Mouse (Mus musculus) gastrocnemius, adult 2 months (tissue): ENCODE measurements around the gene Ppbp. TPM values are rescaled to one million over a fixed set of nuclear protein-coding genes. Genes with fewer than 3 reads are reported as not detected.

ENCODE experiments used
- DNase-seq: peaks from one replicate; pipeline ENCODE4 v3.0.0; 2022
- H3K27ac ChIP-seq: fragments of 200-600 bp; 2 replicates; pipeline ENCODE4 v1.8.1; 2022; ENCODE audit warnings: mild to moderate bottlenecking
- H3K4me3 ChIP-seq: fragments of 200-600 bp; 2 replicates; pipeline ENCODE4 v1.8.1; 2022; ENCODE audit warnings: mild to moderate bottlenecking, moderate library complexity
- CTCF ChIP-seq: fragments of 200-600 bp; IDR thresholded peaks from 2 replicates; pipeline ENCODE4 v1.8.1; 2022; ENCODE audit warnings: antibody characterized with exemption, mild to moderate bottlenecking, moderate library complexity
- intact Hi-C: fragments of 180-260 bp; cut with DNase I; formaldehyde crosslinking; loops from one replicate; pipeline ENCODE4 v1.15.1; 2025
- long read RNA-seq, 2 experiments: library from polyadenylated mRNA; stranded (forward); transcript quantifications; one replicate each; pipeline ENCODE4 v2.0.0; 2021
- total RNA-seq, 2 experiments: library from RNA; stranded (reverse); gene quantifications; 2 replicates each; pipeline ENCODE4 v1.2.3; 2021

Ppbp gene
- total RNA-seq = under 1 TPM in 1 of 2 experiments, not detected in 1; 0.54 TPM
- long read RNA-seq, experiment 1 = 0 reads
- long read RNA-seq, experiment 2 = 0 reads

DNA sequence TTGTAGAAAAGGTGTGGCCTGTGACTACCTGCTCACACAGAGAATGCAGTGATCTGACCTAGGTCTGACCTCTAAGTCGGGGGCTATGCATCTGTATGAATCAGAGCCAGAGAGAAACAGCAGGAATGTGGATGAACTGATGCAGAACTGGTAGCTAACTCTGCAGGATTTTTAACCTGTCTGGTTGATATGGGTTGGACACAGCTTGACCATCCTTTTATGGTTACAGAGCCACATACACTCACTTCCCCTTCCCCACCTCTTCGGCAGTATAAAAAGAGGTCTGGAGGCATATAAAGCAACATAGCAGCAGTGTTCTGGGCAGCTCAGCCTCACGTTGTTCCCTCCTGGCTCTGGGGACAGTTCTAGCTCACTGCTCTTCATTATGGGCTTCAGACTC lies at the start of gene Ppbp:
Gene Ppbp, plus strand, starts transcription at position 301 of the 400 bp plus-strand sequence.
- TF ChIP-seq CTCF = no peak

DNA sequence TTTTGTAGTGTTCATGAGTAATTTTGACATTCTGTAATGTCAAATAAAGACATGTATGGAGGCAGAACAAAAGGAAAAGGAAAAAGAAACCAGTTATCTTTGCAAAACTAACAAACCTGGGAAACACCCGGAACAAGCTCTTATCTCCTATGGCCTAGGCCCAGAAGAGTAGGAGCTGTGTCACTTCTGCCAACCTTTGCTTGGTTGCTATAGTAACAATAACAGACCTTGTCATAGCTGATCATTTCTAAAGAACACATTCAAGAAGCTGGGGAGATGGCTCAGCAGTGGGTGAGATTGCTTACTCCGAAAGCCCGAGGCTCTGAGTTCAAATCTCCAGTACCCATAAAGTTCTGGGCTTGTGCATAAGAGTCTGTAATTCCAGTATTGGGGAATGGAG lies 45.7 kb upstream of the Ppbp start:
- intact Hi-C loops = no loop called here
- Histone ChIP-seq H3K27ac (no peak overlapping the region), H3K4me3 (no peak overlapping the region)
- DNase-seq = no peak
- TF ChIP-seq CTCF = no peak

More for the DNA sequence above, at the start of gene Ppbp:
- DNase-seq = no peak
- Histone ChIP-seq H3K4me3 (no peak within 1 kb of the TSS), H3K27ac (no peak within 1 kb of the TSS)
- intact Hi-C loops = no loop called here

DNA sequence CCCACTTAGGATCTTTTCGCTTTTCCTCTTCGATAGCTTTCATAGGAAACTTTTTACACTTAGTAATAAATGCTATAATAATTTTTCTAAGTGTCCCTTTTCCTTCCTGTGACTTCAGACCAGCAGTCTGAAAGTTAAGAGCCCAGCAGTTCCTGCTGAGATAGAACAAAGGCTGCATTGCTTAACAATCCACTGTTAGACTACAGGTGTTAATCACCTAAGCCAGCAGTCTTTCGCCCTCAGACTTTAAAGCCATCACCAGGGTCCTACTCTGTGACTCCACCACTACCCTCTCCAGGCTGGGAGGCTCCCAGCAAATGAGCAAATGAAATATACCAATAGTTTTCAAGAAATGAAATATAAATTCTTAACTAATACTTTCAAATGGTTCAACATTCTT lies 40.1 kb upstream of the Ppbp start:
- intact Hi-C loops = no loop called here

DNA sequence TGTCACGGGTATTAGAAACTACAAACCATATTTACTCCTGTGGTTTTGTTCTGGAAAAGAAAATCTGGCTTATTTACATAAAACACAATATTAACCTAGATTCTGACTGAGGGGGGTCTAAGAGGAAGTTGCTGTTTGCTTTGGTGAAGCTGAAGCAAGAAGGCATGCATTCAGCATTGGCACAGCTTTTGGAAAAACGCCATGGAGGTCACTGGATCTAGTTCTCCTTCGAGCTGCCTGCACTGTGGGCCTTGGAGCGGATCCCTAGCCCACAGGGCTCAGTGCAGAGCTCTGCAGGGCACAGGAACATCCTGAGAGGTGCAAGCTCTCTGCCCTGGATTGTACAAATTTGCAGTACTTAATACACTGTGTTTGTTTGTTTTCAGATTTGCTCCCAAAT lies 36.8 kb upstream of the Ppbp start:
- intact Hi-C loops = no loop called here
- Histone ChIP-seq H3K4me3 (no peak overlapping the region), H3K27ac (no peak overlapping the region)
- DNase-seq = peak; percentile 34
- no peak for TF ChIP-seq CTCF

More for the DNA sequence above, 40.1 kb upstream of the Ppbp start:
- no peak overlapping the region for H3K4me3 ChIP-seq
- no peak overlapping the region for H3K27ac ChIP-seq
- no peak for DNase-seq
- TF ChIP-seq CTCF = no peak

DNA sequence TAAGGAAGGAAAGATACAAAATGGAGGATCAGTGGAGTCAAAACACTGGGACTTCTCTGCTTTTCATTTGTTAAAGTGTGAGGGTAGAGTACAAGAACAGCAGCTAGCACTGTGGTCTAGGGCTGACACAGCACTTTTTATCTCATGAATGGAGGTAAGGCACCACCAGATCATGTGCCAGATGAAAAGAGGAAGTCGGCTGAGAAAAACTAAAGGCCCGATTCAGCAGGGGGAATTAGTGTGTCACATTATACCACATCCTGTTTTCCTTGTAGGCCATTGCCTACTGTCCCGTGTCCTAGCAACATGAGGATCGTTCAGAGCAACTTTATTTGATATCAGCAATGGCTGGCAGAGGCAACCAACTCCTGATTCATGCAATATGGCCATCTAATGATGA lies 26.3 kb upstream of the Ppbp start:
- no peak overlapping the region for H3K4me3 ChIP-seq
- DNase-seq = no peak
- no peak for TF ChIP-seq CTCF
- no peak overlapping the region for H3K27ac ChIP-seq
- intact Hi-C loops = no loop called here

DNA sequence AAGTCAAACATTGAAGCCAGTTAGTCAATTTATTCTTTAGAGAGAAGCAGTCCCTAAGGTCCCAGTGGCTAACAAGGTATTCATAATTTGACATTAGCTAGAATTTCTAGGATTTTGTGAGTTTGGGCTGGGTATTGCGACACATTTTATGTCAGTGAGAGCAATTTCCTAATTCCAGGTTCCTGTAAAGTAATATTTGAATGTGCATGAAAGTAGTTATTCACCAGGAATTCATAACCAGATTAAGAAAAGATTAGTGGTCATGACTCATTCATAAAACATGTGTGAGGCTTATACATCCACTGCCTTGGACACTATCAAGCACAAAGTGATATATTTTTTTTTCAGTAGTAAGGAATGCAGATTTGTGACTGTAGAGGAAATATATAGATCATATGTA lies 14.4 kb upstream of the Ppbp start:
- no peak overlapping the region for H3K27ac ChIP-seq
- no peak for DNase-seq
- TF ChIP-seq CTCF = no peak
- no peak overlapping the region for H3K4me3 ChIP-seq
- intact Hi-C loops = no loop called here

DNA sequence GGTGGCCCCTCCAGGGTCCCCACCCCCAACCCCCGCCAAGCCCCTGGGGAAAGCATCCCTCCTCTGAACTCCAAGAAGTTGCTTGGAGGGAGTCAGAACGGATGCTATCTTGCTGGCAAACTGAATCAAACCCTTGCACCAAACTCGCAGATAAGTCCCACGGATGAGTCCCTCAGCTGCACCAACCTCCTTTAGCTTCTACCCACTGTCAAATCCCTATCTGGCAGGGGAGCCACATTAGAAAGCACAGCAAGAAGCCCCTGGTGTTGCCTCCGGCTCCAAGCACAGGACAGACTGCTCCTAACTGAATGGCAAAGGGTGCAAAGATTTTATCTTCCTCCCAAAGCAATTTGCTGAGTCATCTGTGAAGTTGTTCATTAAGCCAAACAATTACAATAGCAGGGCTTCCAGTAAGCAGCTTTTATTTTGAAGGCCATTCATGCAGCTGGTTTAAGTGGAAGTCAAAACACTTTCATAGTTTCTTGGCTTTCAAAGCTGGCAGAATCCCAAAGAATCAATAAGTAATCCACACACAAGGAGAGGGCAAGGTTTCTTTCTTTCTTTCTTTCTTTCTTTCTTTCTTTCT lies 10.2 kb upstream of the Ppbp start:
- intact Hi-C loops = no loop called here
- Histone ChIP-seq H3K27ac (no peak overlapping the region), H3K4me3 (peak overlapping the region; percentile 63; the same call in 1 of the 2 replicates)
- TF ChIP-seq CTCF = no peak
- DNase-seq = no peak

DNA sequence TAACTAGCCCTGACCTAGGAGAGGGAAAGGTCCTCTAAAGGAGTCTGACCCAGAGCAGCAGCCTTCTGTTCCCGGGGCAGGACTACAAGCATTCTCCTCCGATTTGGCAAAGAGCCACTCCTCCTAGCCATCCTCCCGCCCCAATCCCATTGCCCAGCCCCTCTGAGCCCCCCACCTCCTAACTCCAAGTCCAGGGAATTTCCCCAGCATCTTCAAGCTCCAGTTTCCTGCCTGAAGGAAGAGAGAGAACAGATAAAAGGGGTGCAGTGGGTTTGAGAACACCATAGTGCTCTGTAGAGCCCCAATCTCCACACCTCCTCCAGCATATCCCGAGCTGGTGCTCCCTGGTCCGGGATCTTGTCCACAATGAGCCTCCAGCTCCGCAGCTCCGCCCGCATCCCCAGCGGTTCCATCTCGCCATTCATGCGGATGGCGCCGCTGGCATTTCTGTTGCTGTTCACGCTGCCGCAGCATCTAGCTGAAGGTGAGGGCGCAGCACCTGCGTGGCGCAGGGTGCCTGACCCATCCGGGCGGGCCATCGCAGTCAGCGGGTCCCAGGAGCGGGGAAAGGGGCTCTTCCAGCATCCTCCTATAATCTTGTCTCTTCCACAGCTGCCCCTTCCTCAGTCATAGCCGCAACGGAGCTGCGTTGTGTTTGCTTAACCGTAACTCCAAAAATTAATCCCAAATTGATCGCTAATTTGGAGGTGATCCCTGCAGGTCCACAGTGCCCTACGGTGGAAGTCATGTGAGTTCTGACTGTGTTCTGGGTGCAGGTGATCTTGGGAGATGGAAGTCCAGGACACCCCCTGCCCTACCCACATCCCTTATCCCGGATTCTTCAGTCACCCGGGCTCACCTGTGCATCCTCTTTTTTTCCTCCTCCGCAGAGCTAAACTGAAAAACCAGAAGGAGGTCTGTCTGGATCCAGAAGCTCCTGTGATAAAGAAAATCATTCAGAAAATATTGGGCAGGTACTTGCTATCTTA lies 8.9 kb upstream of the Ppbp start, which contains the start of gene Cxcl5:
Gene Cxcl5, plus strand, starts transcription at position 284 of the 989 bp plus-strand sequence.
- intact Hi-C loops = no loop called here
- DNase-seq = peak; percentile 25
- peak within 1 kb of the TSS; percentile 20; the same call in 1 of the 2 replicates for H3K27ac ChIP-seq

DNA sequence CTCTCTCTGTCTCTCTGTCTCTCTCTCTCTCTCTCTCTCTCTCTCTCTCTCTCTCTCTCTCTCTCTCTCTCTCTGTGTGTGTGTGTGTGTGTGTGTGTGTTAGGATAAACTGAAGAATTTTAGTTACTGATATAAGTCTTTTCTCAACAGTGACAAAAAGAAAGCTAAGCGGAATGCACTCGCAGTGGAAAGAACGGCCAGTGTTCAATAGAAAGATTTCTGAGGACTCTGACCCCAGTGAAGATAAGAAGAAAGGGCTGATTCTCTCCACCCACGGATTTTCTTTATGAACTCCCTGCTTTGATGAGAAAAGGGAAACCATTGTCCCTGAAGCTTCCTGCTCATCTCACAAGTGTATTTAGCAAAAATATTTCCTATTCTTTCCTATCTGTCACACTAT lies 8.0 kb upstream of the Ppbp start:
- intact Hi-C loops = no loop called here
- no peak overlapping the region for H3K27ac ChIP-seq
- no peak for TF ChIP-seq CTCF

More for the DNA sequence above, 8.9 kb upstream of the Ppbp start, which contains the start of gene Cxcl5:
- H3K4me3 ChIP-seq = peak within 1 kb of the TSS; percentile 63
- no peak for TF ChIP-seq CTCF

DNA sequence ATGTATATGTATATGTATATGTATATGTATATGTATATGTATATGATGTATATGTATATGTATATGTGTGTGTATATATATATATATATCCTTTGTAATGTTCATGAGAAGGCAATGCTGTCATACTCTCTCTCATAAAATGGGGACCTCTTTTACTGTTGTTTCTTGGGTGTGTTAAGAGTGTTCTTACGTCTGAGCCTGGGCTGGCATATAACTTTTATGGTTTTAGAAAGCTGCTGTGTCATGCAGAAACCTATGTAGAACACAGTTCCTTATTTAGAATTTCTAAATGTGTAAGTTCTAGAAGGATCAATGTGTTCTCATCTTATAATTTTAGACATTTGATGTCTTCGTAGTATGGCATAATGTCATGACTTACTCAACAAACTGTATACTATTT lies 7.5 kb upstream of the Ppbp start:
- H3K4me3 ChIP-seq = no peak overlapping the region
- no peak for TF ChIP-seq CTCF
- H3K27ac ChIP-seq = no peak overlapping the region
- no peak for DNase-seq
- intact Hi-C loops = no loop called here

More for the DNA sequence above, 8.0 kb upstream of the Ppbp start:
- H3K4me3 ChIP-seq = no peak overlapping the region
- DNase-seq = no peak

DNA sequence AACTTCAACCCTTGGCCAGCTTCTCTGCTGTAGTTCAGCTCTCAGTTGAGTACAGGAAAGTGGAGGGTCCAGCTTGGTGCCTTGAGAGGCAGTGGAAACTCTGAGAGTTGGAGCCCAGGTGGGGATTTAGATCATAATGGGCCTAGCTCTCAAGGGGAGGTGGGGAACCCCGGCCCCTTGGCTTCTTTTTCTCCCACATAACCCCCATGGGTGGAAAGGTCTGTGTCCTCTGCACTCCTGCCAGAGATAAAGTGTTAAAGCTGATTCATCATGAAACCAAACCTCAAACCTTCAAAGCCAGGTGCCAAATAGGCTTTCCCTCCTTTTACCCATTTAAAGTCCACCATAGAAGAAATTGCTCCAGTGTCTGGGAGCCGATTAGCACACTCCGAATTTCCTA lies 6.5 kb upstream of the Ppbp start:
- intact Hi-C loops = no loop called here
- DNase-seq = no peak
- H3K4me3 ChIP-seq = no peak overlapping the region
- H3K27ac ChIP-seq = no peak overlapping the region
- TF ChIP-seq CTCF = no peak

DNA sequence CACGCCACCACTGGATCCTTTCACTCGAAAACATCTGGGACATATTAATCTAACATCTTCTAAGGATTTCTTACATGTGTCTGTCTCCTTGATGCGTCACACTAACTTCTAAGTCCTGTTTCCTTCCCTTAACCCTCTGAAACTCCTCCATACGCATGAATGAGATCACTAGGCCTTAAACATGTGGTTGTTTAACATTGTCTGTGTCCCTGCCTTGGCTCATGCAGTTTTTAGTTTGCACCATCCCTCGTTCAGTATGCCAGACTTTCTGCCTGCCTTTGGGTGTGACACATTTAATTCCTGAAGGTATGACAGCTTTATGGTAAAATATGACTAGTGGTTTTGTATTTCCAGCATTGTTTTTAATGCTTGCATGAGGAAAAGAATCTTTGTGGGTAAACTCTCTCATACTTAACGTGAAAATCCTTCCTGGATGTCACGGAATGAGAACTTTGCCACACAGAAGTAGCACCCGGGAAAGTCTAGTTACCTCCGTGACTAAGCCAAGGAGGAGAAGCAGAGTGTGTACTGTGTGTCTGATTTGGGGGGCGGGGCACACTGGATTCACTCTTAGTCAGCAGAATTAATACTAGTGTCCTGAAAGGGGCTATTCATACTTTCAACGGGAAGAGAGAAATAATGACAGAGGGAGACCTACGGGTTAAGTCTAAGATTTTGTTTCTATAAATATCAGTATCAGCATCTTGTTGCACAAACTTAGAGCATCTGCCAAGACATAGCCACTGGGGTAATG lies 4.2 kb upstream of the Ppbp start:
- intact Hi-C loops = no loop called here
- no peak for DNase-seq
- Histone ChIP-seq H3K4me3 (no peak overlapping the region), H3K27ac (no peak overlapping the region)
- TF ChIP-seq CTCF = no peak
